Mouse (Mus musculus): ENCODE measurements at regions not wholly inside any gene's neighbourhood (a gene's known extent, or its start where the extent isn't known, plus 50 kb on each side); places are given as distances from the start of the nearest gene placed in this dataset.

GRCm38 (mm10) chr19:51102411-51102810, 424.0 kb upstream of the Sorcs1 start:
- H3K9me3 ChIP-seq (replicated peaks) = no peaks in the 10 kb centered on the region
- ATAC-seq = no peak
- no peaks in the 10 kb centered on the region for H3K27me3 ChIP-seq (replicated peaks)
- no peak overlapping the region for H3K27ac ChIP-seq
- 77% methylated on average over 3 of the region's 3 CpGs for WGBS (ENCODE audit: insufficient replicate concordance)
- H3K9ac ChIP-seq = no peak overlapping the region
- H3K4me1 ChIP-seq = no peaks in the 10 kb centered on the region
- H3K4me2 ChIP-seq = no peak overlapping the region
- H3K4me3 ChIP-seq = no peak overlapping the region
- H3K36me3 ChIP-seq = no peaks in the 10 kb centered on the region

- no peak for ATAC-seq
- Histone ChIP-seq H3K4me2 (no peak overlapping the region), H3K4me3 (no peak overlapping the region), H3K4me1 (no peaks in the 10 kb centered on the region), H3K36me3 (no peaks in the 10 kb centered on the region), H3K9ac (no peak overlapping the region), H3K27me3 (replicated peaks) (no peaks in the 10 kb centered on the region), H3K9me3 (replicated peaks) (no peaks in the 10 kb centered on the region), H3K27ac (no peak overlapping the region)
- 60% methylated on average over 4 of the region's 4 CpGs for WGBS (ENCODE audit: insufficient replicate concordance)
Observed at GRCm38 (mm10) chr19:51074762-51075161, 396.3 kb upstream of the Sorcs1 start.

- WGBS (ENCODE audit: insufficient replicate concordance) = 60% methylated on average over 5 of the region's 5 CpGs
- no peaks in the 10 kb centered on the region for H3K36me3 ChIP-seq
- H3K27ac ChIP-seq = no peak overlapping the region
- no peaks in the 10 kb centered on the region for H3K27me3 ChIP-seq (replicated peaks)
- no peak overlapping the region for H3K4me2 ChIP-seq
- no peak overlapping the region for H3K4me3 ChIP-seq
- no peaks in the 10 kb centered on the region for H3K4me1 ChIP-seq
- H3K9me3 ChIP-seq (replicated peaks) = no peaks in the 10 kb centered on the region
- no peak overlapping the region for H3K9ac ChIP-seq
- no peak for ATAC-seq
Observed at GRCm38 (mm10) chr19:51059961-51060665, 381.7 kb upstream of the Sorcs1 start.

- no peak for ATAC-seq
- no peak overlapping the region for H3K4me2 ChIP-seq
- no peaks in the 10 kb centered on the region for H3K27me3 ChIP-seq (replicated peaks)
- H3K4me3 ChIP-seq = no peak overlapping the region
- H3K36me3 ChIP-seq = no peaks in the 10 kb centered on the region
- H3K9me3 ChIP-seq (replicated peaks) = no peaks in the 10 kb centered on the region
- no peaks in the 10 kb centered on the region for H3K4me1 ChIP-seq
- WGBS (ENCODE audit: insufficient replicate concordance) = 59% methylated on average over 3 of the region's 3 CpGs
- no peak overlapping the region for H3K27ac ChIP-seq
- H3K9ac ChIP-seq = no peak overlapping the region
Observed at GRCm38 (mm10) chr19:51043544-51043943, 365.1 kb upstream of the Sorcs1 start.

- no peak overlapping the region for H3K4me3 ChIP-seq
- H3K27ac ChIP-seq = no peak overlapping the region
- H3K4me1 ChIP-seq = no peaks in the 10 kb centered on the region
- H3K9me3 ChIP-seq (replicated peaks) = no peaks in the 10 kb centered on the region
- H3K36me3 ChIP-seq = no peaks in the 10 kb centered on the region
- ATAC-seq = no peak
- H3K27me3 ChIP-seq (replicated peaks) = no peaks in the 10 kb centered on the region
- H3K4me2 ChIP-seq = no peak overlapping the region
- no peak overlapping the region for H3K9ac ChIP-seq
Observed at GRCm38 (mm10) chr19:50994471-50994870, 316.0 kb upstream of the Sorcs1 start.

GRCm38 (mm10) chr19:50971066-50971465, 292.6 kb upstream of the Sorcs1 start:
- Histone ChIP-seq H3K36me3 (no peaks in the 10 kb centered on the region), H3K9ac (no peak overlapping the region), H3K4me1 (no peaks in the 10 kb centered on the region), H3K27ac (no peak overlapping the region), H3K27me3 (replicated peaks) (no peaks in the 10 kb centered on the region), H3K9me3 (replicated peaks) (no peaks in the 10 kb centered on the region), H3K4me3 (no peak overlapping the region), H3K4me2 (no peak overlapping the region)
- 46% methylated on average over 1 of the region's 1 CpGs for WGBS (ENCODE audit: insufficient replicate concordance)
- ATAC-seq = no peak

- H3K27me3 ChIP-seq (replicated peaks) = no peaks in the 10 kb centered on the region
- WGBS (ENCODE audit: insufficient replicate concordance) = 37% methylated on average over 8 of the region's 8 CpGs
- H3K4me1 ChIP-seq = no peaks in the 10 kb centered on the region
- H3K36me3 ChIP-seq = no peaks in the 10 kb centered on the region
- no peak overlapping the region for H3K9ac ChIP-seq
- ATAC-seq = 0 out of 2 replicates have a peak, but pooled peaks have one; percentile 27
- no peak overlapping the region for H3K27ac ChIP-seq
- no peak overlapping the region for H3K4me2 ChIP-seq
- no peaks in the 10 kb centered on the region for H3K9me3 ChIP-seq (replicated peaks)
- H3K4me3 ChIP-seq = no peak overlapping the region
Observed at GRCm38 (mm10) chr19:50961910-50962309, 283.5 kb upstream of the Sorcs1 start.

- no peak overlapping the region for H3K4me3 ChIP-seq
- no peaks in the 10 kb centered on the region for H3K27me3 ChIP-seq (replicated peaks)
- H3K4me2 ChIP-seq = no peak overlapping the region
- no peak overlapping the region for H3K27ac ChIP-seq
- H3K4me1 ChIP-seq = no peaks in the 10 kb centered on the region
- no peaks in the 10 kb centered on the region for H3K36me3 ChIP-seq
- ATAC-seq = no peak
- WGBS (ENCODE audit: insufficient replicate concordance) = 36% methylated on average over 1 of the region's 1 CpGs
- H3K9me3 ChIP-seq (replicated peaks) = no peaks in the 10 kb centered on the region
- H3K9ac ChIP-seq = no peak overlapping the region
Observed at GRCm38 (mm10) chr19:50945006-50945405, 266.6 kb upstream of the Sorcs1 start.

GRCm38 (mm10) chr19:50911646-50912045, 233.2 kb upstream of the Sorcs1 start:
- Histone ChIP-seq H3K9me3 (replicated peaks) (no peaks in the 10 kb centered on the region), H3K4me2 (no peak overlapping the region), H3K27me3 (replicated peaks) (no peaks in the 10 kb centered on the region), H3K27ac (no peak overlapping the region), H3K4me1 (no peaks in the 10 kb centered on the region), H3K36me3 (no peaks in the 10 kb centered on the region), H3K4me3 (no peak overlapping the region), H3K9ac (no peak overlapping the region)
- no peak for ATAC-seq

GRCm38 (mm10) chr19:50910674-50911073, 232.2 kb upstream of the Sorcs1 start:
- no peak overlapping the region for H3K4me3 ChIP-seq
- H3K9me3 ChIP-seq (replicated peaks) = no peaks in the 10 kb centered on the region
- no peak overlapping the region for H3K27ac ChIP-seq
- H3K4me1 ChIP-seq = no peaks in the 10 kb centered on the region
- H3K9ac ChIP-seq = no peak overlapping the region
- no peaks in the 10 kb centered on the region for H3K27me3 ChIP-seq (replicated peaks)
- 81% methylated on average over 1 of the region's 1 CpGs for WGBS (ENCODE audit: insufficient replicate concordance)
- no peak for ATAC-seq
- no peak overlapping the region for H3K4me2 ChIP-seq
- H3K36me3 ChIP-seq = no peaks in the 10 kb centered on the region

- Histone ChIP-seq H3K4me3 (no peak overlapping the region), H3K36me3 (no peaks in the 10 kb centered on the region), H3K9me3 (replicated peaks) (no peaks in the 10 kb centered on the region), H3K9ac (no peak overlapping the region), H3K27me3 (replicated peaks) (no peaks in the 10 kb centered on the region), H3K27ac (no peak overlapping the region), H3K4me1 (no peaks in the 10 kb centered on the region), H3K4me2 (no peak overlapping the region)
- ATAC-seq = no peak
- WGBS (ENCODE audit: insufficient replicate concordance) = 45% methylated on average over 4 of the region's 4 CpGs
Observed at GRCm38 (mm10) chr19:50908751-50909150, 230.3 kb upstream of the Sorcs1 start.

GRCm38 (mm10) chr19:50893755-50894154, 215.3 kb upstream of the Sorcs1 start:
- no peak overlapping the region for H3K9ac ChIP-seq
- H3K27ac ChIP-seq = no peak overlapping the region
- WGBS (ENCODE audit: insufficient replicate concordance) = 75% methylated on average over 3 of the region's 3 CpGs
- ATAC-seq = no peak
- no peaks in the 10 kb centered on the region for H3K27me3 ChIP-seq (replicated peaks)
- H3K4me1 ChIP-seq = no peaks in the 10 kb centered on the region
- no peaks in the 10 kb centered on the region for H3K36me3 ChIP-seq
- no peak overlapping the region for H3K4me2 ChIP-seq
- H3K4me3 ChIP-seq = no peak overlapping the region
- no peaks in the 10 kb centered on the region for H3K9me3 ChIP-seq (replicated peaks)

- no peak for ATAC-seq
- Histone ChIP-seq H3K4me1 (no peaks in the 10 kb centered on the region), H3K4me3 (no peak overlapping the region), H3K27me3 (replicated peaks) (no peaks in the 10 kb centered on the region), H3K4me2 (no peak overlapping the region), H3K27ac (no peak overlapping the region), H3K9ac (no peak overlapping the region), H3K9me3 (replicated peaks) (no peaks in the 10 kb centered on the region), H3K36me3 (no peaks in the 10 kb centered on the region)
- 65% methylated on average over 4 of the region's 4 CpGs for WGBS (ENCODE audit: insufficient replicate concordance)
Observed at GRCm38 (mm10) chr19:50872661-50873060, 194.2 kb upstream of the Sorcs1 start.
